Mouse (Mus musculus): ENCODE results near the gene Lag3.

DNA sequence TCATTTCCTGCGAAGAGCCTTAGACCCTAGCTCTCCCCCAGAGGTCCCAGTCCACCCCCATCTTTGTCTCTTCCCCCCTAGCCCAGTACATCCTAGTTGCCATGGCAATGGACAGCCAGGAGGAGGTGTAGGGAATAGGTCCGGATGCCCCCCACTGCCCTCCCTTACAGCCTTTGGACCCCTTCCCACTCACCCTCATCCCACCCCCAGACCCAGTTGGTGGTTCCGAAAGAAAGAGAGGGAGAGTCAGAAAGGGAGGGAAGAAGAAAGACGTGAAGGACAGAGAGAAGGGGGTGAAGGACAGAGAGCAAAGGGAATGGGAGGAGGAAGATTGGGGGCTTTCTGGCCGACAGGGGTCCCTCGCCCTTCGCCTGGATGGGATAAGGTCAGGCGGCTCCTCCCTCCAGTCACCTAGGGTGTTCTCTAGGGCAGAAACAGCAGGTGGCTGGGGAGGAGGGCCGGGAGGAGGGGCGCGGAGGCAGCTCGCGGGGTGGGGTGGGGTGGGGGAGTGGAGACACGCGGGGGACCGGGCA lies 48.3 kb downstream of the Lag3 start:
- TF ChIP-seq GATA1 (IDR thresholded peaks at IDR 0.05; ENCODE audit: borderline replicate concordance, low read length): no peak
- no peak for TF ChIP-seq CTCF (IDR thresholded peaks at IDR 0.05; ENCODE audit: low read depth, low read length)
- no peak for TF ChIP-seq TAL1 (conservative IDR thresholded peaks at IDR 0.05; ENCODE audit: low read depth, low read length)
- TF ChIP-seq POLR2AphosphoS5 (IDR thresholded peaks at IDR 0.05; ENCODE audit: insufficient replicate concordance, low read depth, low read length): no peak
- no peak for TF ChIP-seq GATA2 (IDR thresholded peaks at IDR 0.05; ENCODE audit: borderline replicate concordance, low read depth, low read length)
